Mouse (Mus musculus) A20 (cell line): ENCODE data around the gene Hrh2.
A peak's percentile ranks its signal among the peaks of the same experiment; 100 is the strongest.

ENCODE experiments used
- DNase-seq: peaks from one replicate; pipeline ENCODE4 v3.0.0-alpha.2; 2011; ENCODE audit warnings: low read depth, low spot score

Gene Hrh2

GRCm38 (mm10) chr13:54176406-54177020 is 15.4 kb upstream of the Hrh2 start:
- DNase-seq: no peak

DNA sequence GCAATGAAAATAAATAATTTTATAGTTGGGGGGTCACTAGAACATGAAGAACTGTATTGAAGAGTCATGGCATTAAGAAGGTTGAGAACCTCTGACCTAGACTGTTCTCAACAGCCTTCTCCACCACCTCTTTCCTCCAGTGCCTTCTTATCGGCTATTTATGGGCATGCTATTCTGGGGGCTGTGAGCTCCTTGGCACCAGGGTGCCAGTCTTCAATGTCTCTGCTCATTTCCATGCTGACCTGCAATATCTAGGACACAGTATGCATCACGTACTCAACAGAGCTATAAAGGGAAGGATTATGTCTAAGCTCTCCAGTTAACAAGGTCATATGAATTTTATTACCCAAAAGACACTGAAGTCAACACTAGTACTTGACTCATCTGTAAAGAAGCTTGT is 14.6 kb upstream of the Hrh2 start:
- no peak for DNase-seq

DNA sequence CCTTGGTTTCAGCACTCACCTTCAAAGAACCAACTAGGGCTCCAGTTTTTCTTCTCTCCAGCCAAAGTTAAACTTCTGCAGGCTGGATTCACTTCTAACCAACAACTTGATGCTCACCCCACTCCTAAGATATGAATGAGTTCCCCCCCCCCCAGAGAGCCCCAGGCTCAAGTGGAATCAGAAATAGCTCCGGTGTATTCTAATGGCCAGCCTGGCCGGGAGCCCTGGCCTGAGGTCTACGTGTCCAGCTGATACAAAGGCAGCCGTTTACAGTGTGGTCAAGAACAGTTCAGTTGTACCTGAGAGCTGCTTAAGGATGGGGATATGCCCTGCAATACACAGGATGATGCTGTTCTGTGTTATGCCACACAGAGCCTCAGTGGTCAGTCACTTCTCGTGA is 13.3 kb upstream of the Hrh2 start:
- DNase-seq: no peak

DNA sequence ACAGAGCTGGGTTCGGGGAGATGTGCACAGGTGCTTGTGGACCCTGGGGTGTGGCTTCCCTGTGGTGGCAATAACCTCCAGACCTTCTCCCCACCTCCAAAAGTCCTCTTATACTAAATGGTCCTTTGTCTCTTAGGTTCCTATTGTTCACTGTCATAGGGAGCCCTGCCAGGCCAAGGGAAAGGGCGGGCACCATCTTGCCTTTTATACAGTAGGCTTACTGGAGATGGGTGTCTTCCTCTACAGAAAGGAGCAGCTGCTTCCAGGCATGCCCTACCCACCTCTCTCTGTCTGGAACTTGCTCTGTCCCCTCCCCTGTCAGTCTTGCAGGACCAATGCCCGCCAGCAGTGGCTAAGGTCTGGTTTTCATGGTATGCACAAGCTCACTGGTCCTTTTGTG is 12.0 kb upstream of the Hrh2 start:
- DNase-seq: no peak

GRCm38 (mm10) chr13:54180461-54180860 is 11.5 kb upstream of the Hrh2 start:
- DNase-seq: no peak

- DNase-seq: no peak
Measured at GRCm38 (mm10) chr13:54181318-54181717, 10.6 kb upstream of the Hrh2 start.

GRCm38 (mm10) chr13:54181947-54182346 is 10.0 kb upstream of the Hrh2 start:
- no peak for DNase-seq

DNA sequence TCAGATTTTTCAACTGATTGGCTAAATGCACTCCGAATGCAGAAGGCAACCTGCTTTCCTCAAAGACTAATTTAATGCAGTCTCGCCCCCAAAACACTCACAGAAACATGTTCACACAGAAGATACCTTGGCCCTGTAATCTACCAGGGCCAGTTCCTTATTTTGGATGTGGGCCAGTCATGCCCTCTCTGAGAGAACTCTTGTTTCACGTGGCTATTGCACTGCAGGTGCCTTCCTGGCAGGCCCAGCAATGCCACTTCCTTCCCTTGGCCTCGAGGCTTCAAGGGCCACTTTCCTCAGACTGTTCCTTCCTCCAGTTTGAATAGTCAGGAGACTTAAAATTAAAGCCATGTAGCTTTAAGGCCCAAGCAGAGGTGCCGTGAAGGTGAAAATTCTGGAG is 5.5 kb upstream of the Hrh2 start:
- no peak for DNase-seq

DNA sequence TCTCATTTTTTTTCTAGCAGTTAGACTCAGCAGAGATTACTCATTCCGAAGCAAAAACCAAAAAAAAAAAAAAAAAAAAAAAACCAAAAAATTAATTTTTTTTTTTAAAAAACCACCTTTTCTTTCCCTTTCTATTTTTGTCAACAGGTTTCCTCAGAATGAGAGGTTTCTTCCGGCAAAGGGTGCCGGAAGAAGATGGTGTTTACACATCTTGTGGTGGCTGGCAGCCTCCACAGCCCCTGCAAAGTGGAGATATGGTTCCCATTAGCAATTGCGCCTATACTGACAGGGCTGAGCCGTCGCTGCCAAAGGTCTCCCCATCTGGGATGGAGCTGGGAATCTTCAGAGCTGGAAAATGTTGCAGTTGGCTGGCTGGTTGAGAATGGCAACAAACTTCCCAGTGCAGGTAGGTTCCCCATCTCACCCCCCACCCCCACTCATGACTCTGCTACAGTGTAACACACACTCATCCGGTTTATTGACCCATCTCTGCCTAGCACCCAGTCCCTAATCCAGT is 3.7 kb upstream of the Hrh2 start:
- no peak for DNase-seq

GRCm38 (mm10) chr13:54189896-54190295 is 2.0 kb upstream of the Hrh2 start:
- peak; percentile 19 for DNase-seq

GRCm38 (mm10) chr13:54191181-54191580 is 748 bp upstream of the Hrh2 start:
- no peak for DNase-seq

DNA sequence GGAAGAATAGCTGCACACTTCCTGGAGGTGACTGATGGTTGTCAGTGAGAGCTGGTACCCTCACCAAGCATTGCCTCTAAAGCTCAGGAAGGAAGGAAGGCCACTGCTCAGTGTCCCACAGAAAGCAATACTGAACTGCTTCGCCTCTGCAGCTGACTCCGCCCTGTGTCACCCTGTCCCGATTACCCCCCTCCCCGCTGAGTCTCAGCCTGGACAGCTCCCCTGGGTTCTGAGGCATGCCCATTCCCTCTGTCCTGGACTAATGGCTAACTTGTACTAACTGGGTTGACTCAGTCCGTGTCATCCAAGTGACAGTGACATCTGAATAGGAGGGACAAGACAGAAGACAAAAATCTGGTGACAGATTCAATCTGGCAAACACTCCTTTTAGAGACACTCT is 1.7 kb downstream of the Hrh2 start:
- DNase-seq: no peak

DNA sequence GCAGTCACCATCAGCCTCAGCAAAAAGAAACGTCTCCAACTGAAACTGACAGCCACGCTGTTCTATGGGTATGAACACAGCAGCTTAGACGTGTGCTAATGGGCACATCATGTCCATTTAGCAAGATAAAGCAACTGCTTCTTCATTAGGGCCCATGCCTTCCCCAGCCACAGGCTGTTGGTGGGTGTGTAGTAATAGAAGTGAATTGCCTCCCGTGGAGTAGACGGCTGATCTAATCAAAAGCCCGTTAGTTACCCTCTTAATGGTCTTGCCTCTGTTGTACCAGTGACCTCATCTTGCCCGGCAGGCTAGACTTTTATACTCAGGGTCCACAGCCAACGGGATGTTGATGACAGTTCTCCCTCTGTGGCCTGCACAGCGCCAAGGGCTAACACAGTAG is 7.1 kb downstream of the Hrh2 start:
- no peak for DNase-seq

DNA sequence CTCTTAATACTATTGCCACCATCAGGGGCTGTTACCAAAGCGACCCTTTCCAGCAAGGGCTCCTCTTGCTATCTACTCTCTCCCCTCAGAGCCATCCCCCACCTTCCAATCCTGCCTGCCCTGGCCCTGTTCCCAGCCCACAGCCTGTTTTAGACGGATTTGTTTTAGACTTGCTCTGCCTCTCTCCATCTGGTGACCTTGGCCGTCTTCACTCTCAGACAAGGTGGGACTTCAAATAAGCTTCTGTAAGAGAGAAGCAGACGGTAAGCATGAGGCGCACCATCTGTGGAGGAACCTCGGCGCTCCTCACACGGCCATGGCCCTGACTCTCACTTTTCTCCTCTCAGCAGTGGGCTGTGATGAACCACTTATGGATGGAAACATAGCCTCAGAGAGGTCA is 10.5 kb downstream of the Hrh2 start:
- DNase-seq: no peak

GRCm38 (mm10) chr13:54203419-54203818 is 11.5 kb downstream of the Hrh2 start:
- DNase-seq: no peak

DNA sequence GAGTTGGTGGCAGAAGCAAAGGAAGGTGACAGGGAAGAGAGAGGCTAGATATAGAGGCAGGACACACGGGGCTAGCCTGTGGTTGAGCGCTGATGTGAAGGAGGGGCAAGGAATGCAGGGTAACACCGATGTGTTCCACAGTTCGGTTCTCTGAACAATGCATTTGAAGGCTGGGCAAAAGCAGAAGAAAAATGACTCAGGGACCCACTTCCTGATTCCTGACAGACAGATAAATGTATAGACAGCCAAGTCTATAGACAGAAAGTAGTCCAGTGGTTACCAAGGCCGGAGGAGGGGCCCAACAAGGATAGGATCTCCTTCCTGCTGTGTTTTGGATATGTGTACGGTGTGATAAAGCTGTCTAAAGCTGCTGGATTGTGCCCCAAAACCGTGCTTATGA is 13.3 kb downstream of the Hrh2 start:
- DNase-seq: no peak

GRCm38 (mm10) chr13:54206140-54206753 is 14.3 kb downstream of the Hrh2 start:
- DNase-seq: no peak

GRCm38 (mm10) chr13:54209476-54210253 is 17.7 kb downstream of the Hrh2 start:
- peak; percentile 52 for DNase-seq

DNA sequence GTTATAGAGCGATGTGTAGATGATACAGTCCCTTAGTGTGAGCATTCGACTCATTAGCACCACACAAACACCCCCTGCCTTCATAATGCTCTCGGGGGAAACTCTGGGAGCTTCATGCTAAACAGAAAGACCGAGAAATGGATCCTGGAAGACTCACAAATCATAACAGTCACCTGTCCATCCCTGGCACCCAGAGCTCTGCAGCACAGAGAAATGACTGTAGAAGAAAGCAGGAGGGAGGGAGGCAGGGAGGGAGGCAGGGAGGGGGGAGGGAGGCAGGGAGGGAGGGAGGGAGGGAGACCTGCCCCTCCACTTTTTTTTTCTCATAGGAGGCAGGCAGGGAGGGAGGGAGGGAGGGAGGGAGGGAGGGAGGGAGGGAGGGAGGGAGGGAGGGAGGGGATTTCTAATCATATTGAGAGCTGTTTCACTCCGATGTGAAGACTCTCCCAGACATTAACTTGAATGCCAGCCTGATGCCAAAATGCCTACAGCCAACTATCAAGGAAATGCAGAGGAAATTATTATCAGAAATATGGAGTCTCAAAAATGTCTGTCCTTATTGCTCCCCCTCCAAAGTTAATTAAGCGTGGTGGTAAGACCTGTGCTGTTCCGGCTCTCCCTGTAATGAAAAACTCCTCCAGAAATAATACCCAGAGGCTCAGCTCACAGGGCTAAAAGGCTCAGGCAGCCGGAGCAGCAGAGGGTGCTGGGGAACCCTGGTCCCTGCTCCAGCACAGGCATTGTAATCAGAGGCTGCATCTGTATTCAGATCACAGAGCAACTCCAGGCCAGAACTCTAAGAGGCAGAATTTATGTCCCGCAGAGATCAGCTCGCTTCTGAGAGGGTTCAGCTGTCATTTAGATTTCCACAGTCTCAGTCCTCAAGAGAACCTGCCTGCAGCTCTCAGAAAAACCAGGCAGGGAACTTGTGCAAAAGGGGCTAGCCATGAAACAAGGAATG is 19.9 kb downstream of the Hrh2 start:
- no peak for DNase-seq

- no peak for DNase-seq
Measured at GRCm38 (mm10) chr13:54212516-54212915, 20.6 kb downstream of the Hrh2 start.

DNA sequence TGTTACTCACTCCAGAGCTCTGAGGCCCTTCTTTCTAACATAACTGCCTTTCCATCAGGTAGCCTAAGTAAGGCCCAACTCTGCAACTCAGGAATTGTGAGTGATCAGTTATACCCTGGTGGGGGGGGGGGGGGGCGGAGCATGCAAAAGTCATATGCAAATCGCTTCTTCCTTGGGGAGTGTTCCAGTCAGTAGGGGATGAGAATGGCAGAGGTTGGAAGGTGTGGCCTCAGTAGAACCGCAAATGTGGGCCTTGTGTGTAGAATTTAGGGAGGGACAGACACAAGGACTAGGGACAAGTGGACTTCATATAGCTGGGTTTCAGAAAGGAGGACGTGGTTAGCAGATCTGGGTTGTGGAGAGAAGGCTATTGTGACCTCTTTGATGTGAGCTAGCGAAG is 23.3 kb downstream of the Hrh2 start:
- DNase-seq: no peak
